Mouse (Mus musculus): ENCODE measurements around the gene Atp6ap2. TPM values are rescaled to one million over a fixed set of nuclear protein-coding genes. Genes with fewer than 3 reads are reported as not detected.
A peak's percentile ranks its signal among the peaks of the same experiment; 100 is the strongest.
"Not testable (repeated sequence)": the region's sequence is repeated elsewhere in the genome, so short reads cannot be mapped to it uniquely, and the experiment has no call there.

The Atp6ap2 gene
- 103 and 120 TPM in 2 replicates for total RNA-seq (2014; fragmentation: Nextera tagmentation)
- total RNA-seq (2017): 192 and 221 TPM in 2 replicates

- ATAC-seq (replicated peaks; ENCODE audit: poor library complexity, severe bottlenecking): peak; percentile 91
Measured at GRCm38 (mm10) chrX:12587192-12587957, at the start of gene Atp6ap2. TSS of gene Atp6ap2 (plus strand) at chrX:12587801.

GRCm38 (mm10) chrX:12544417-12544816 is 43.2 kb upstream of the Atp6ap2 start:
- ATAC-seq (replicated peaks; ENCODE audit: poor library complexity, severe bottlenecking): no peak

GRCm38 (mm10) chrX:12557086-12557485 is 30.5 kb upstream of the Atp6ap2 start:
- ATAC-seq (replicated peaks; ENCODE audit: poor library complexity, severe bottlenecking): no peak

- no peak for ATAC-seq (replicated peaks; ENCODE audit: poor library complexity, severe bottlenecking)
Measured at GRCm38 (mm10) chrX:12571407-12571806, 16.2 kb upstream of the Atp6ap2 start.

- no peak for ATAC-seq (replicated peaks; ENCODE audit: poor library complexity, severe bottlenecking)
Measured at GRCm38 (mm10) chrX:12577936-12578335, 9.7 kb upstream of the Atp6ap2 start.

- no peak for ATAC-seq (replicated peaks; ENCODE audit: poor library complexity, severe bottlenecking)
Measured at GRCm38 (mm10) chrX:12578339-12578868, 9.2 kb upstream of the Atp6ap2 start.

GRCm38 (mm10) chrX:12583261-12583660 is 4.3 kb upstream of the Atp6ap2 start:
- ATAC-seq (replicated peaks; ENCODE audit: poor library complexity, severe bottlenecking): no peak

- ATAC-seq (replicated peaks; ENCODE audit: poor library complexity, severe bottlenecking): peak; percentile 33
Measured at GRCm38 (mm10) chrX:12587958-12588355, 356 bp downstream of the Atp6ap2 start.

- ATAC-seq (replicated peaks; ENCODE audit: poor library complexity, severe bottlenecking): no peak; the same call in 1 of the 2 replicates
Measured at GRCm38 (mm10) chrX:12591401-12591943, 3.9 kb downstream of the Atp6ap2 start.

GRCm38 (mm10) chrX:12592011-12592410 is 4.4 kb downstream of the Atp6ap2 start:
- no peak for ATAC-seq (replicated peaks; ENCODE audit: poor library complexity, severe bottlenecking)

- no peak for ATAC-seq (replicated peaks; ENCODE audit: poor library complexity, severe bottlenecking)
Measured at GRCm38 (mm10) chrX:12593824-12594223, 6.2 kb downstream of the Atp6ap2 start.

GRCm38 (mm10) chrX:12610541-12610940 is 22.9 kb downstream of the Atp6ap2 start:
- not testable (repeated sequence) for ATAC-seq (replicated peaks; ENCODE audit: poor library complexity, severe bottlenecking)

- ATAC-seq (replicated peaks; ENCODE audit: poor library complexity, severe bottlenecking): no peak
Measured at GRCm38 (mm10) chrX:12611211-12611610, 23.6 kb downstream of the Atp6ap2 start.

- ATAC-seq (replicated peaks; ENCODE audit: poor library complexity, severe bottlenecking): not testable (repeated sequence)
Measured at GRCm38 (mm10) chrX:12612360-12612759, 24.8 kb downstream of the Atp6ap2 start.

GRCm38 (mm10) chrX:12625131-12625530 is 37.5 kb downstream of the Atp6ap2 start:
- ATAC-seq (replicated peaks; ENCODE audit: poor library complexity, severe bottlenecking): no peak

- ATAC-seq (replicated peaks; ENCODE audit: poor library complexity, severe bottlenecking): no peak
Measured at GRCm38 (mm10) chrX:12644976-12645375, 57.4 kb downstream of the Atp6ap2 start.

- ATAC-seq (replicated peaks; ENCODE audit: poor library complexity, severe bottlenecking): no peak
Measured at GRCm38 (mm10) chrX:12645531-12646304, 58.1 kb downstream of the Atp6ap2 start.

GRCm38 (mm10) chrX:12651906-12652305 is 64.3 kb downstream of the Atp6ap2 start:
- ATAC-seq (replicated peaks; ENCODE audit: poor library complexity, severe bottlenecking): no peak

- ATAC-seq (replicated peaks; ENCODE audit: poor library complexity, severe bottlenecking): no peak
Measured at GRCm38 (mm10) chrX:12653879-12654278, 66.3 kb downstream of the Atp6ap2 start.

Data from granulocyte monocyte progenitor cell, adult 5-6 weeks (primary cell).